17 mouse cellular contexts compared by ENCODE assay signal in genomic region chr4:57892001-57892586, GRCm38 (mm10). TPM values are rescaled to one million over a fixed set of nuclear protein-coding genes. Genes with fewer than 3 reads are reported as not detected.
DNase-seq lines count a peak whose midpoint lies in the region; ATAC-seq and TF ChIP-seq lines count a peak whose summit lies in the region.
"Had no signal": no experiment of that assay in that cellular context is flagged by ENCODE, and none has a peak within 500 bp of the region (broad histone marks: within the 10 kb centered on the region; RNA-seq: fewer than 3 reads in every experiment).

No protein-coding gene starts in this region.

- H3K27ac ChIP-seq in hindbrain, embryonic 13.5 days, result peak overlapping the region; percentile 48; the same call in 1 of the 2 replicates
- peak overlapping the region; percentile 56 for H3K27ac ChIP-seq in midbrain, embryonic 13.5 days
- H3K27ac ChIP-seq: liver, embryonic 12.5 days had no signal

- peak; percentile 70; the same call in 1 of the 2 replicates for ATAC-seq in hindbrain, embryonic 13.5 days (ENCODE audit: low FRiP score)
- peak; percentile 86 for ATAC-seq in midbrain, embryonic 13.5 days
- ATAC-seq in megakaryocyte, adult 5-6 weeks (ENCODE audit: poor library complexity, severe bottlenecking), result no peak
- ATAC-seq: CD4-positive, CD25-positive, alpha-beta regulatory T cell, adult 4 months; inflammation-experienced regulatory T-cells, adult 6 months; liver, embryonic 12.5 days had no signal

- 0 out of 2 replicates have a peak, but pooled peaks cover 3% of the 10 kb centered on the region for H3K36me3 ChIP-seq in hindbrain, embryonic 13.5 days
- H3K36me3 ChIP-seq in midbrain, embryonic 13.5 days, result no peaks in the 10 kb centered on the region
- H3K36me3 ChIP-seq: liver, embryonic 12.5 days had no signal

- no peaks in the 10 kb centered on the region for H3K27me3 ChIP-seq in hindbrain, embryonic 13.5 days
- no peaks in the 10 kb centered on the region for H3K27me3 ChIP-seq in midbrain, embryonic 13.5 days
- H3K27me3 ChIP-seq: liver, embryonic 12.5 days had no signal

- H3K9me3 ChIP-seq in hindbrain, embryonic 13.5 days, result no peaks in the 10 kb centered on the region
- H3K9me3 ChIP-seq in midbrain, embryonic 13.5 days, result no peaks in the 10 kb centered on the region
- H3K9me3 ChIP-seq: liver, embryonic 12.5 days had no signal

- no peak for TF ChIP-seq CTCF in brain, embryonic 14.5 days (IDR thresholded peaks at IDR 0.05; ENCODE audit: borderline replicate concordance, extremely low read depth, insufficient read depth, insufficient read length)

- DNase-seq in brain, adult 2 months (ENCODE audit: low read depth, low spot score), result peak; percentile 21
- DNase-seq in brain, embryonic 14.5 days (ENCODE audit: low read depth), result peak; percentile 73
- DNase-seq in layer of hippocampus, postnatal 36 days, result no peak
- DNase-seq in adrenal gland, postnatal 4 days (ENCODE audit: low spot score in 2 of 2), result no peak
- DNase-seq in kidney, postnatal 36 days, result no peak
- DNase-seq: adrenal gland, adult 8-10 months; heart, postnatal 10 days; thymus, postnatal 4 days had no signal

- 44% methylated on average over 10 of the region's 10 CpGs for WGBS in hindbrain, embryonic 13.5 days
- 47% methylated on average over 10 of the region's 10 CpGs for WGBS in midbrain, embryonic 13.5 days

- H3K9ac ChIP-seq in hindbrain, embryonic 13.5 days, result no peak overlapping the region
- H3K9ac ChIP-seq in midbrain, embryonic 13.5 days (replicated peaks), result no peak overlapping the region
- H3K9ac ChIP-seq: liver, embryonic 12.5 days had no signal

- no peak overlapping the region for H3K4me2 ChIP-seq in hindbrain, embryonic 13.5 days
- H3K4me2 ChIP-seq in midbrain, embryonic 13.5 days (replicated peaks), result no peak overlapping the region
- H3K4me2 ChIP-seq: liver, embryonic 12.5 days had no signal

- peaks cover 25% of the 10 kb centered on the region for H3K4me1 ChIP-seq in hindbrain, embryonic 13.5 days (replicated peaks)
- H3K4me1 ChIP-seq in midbrain, embryonic 13.5 days (replicated peaks), result peaks cover 32% of the 10 kb centered on the region
- H3K4me1 ChIP-seq: liver, embryonic 12.5 days had no signal

- no peak for TF ChIP-seq POLR2A in brain, embryonic 14.5 days (IDR thresholded peaks at IDR 0.05; ENCODE audit: borderline replicate concordance, extremely low read depth, insufficient read depth, insufficient read length, poor library complexity, severe bottlenecking)

- H3K4me3 ChIP-seq in hindbrain, embryonic 13.5 days, result no peak overlapping the region
- H3K4me3 ChIP-seq in midbrain, embryonic 13.5 days (replicated peaks), result no peak overlapping the region
- H3K4me3 ChIP-seq: liver, embryonic 12.5 days had no signal

RNA-seq across cellular contexts. Expression of gene D630039A03Rik, which starts 24.0 kb away (rescaled TPM):
- 0.04 and 0.05 TPM in 2 replicates for polyA plus RNA-seq in brain, embryonic 14.5 days (2012; rRNA removed)
- polyA plus RNA-seq in hindbrain, embryonic 13.5 days (2015; fragmentation: Nextera tagmentation; extraction: Ambion mirVana), result 0.09 and 0.19 TPM in 2 replicates
- not detected in 2 replicates for polyA plus RNA-seq in midbrain, embryonic 13.5 days (2015; fragmentation: Nextera tagmentation; extraction: Ambion mirVana)
- under 1 TPM; 0.30 to 0.48 TPM for total RNA-seq in layer of hippocampus, postnatal 36 days (2021)
- 0.27 TPM in 1 of 2 replicates, not detected in the other for total RNA-seq in megakaryocyte, adult 5-6 weeks (2015)
- not detected in 2 replicates for total RNA-seq in megakaryocyte, adult 5-6 weeks (2017)
- 10 to 100 TPM; 10.1 to 10.2 TPM for total RNA-seq in adrenal gland, postnatal 4 days (2021)
- total RNA-seq: megakaryocyte progenitor cell, adult 5-6 weeks; MEL; neutrophil, adult 5-6 weeks had no signal

Comparison
In these comparisons a context has a peak if more than half of its experiments do, and no peak if none do; other contexts are left out.
1. DNase-seq: peak in brain, adult 2 months (single experiment) and brain, embryonic 14.5 days (single experiment); none in layer of hippocampus, postnatal 36 days (0 of 2), adrenal gland, postnatal 4 days (0 of 2) and kidney, postnatal 36 days (0 of 2).
2. RNA of gene D630039A03Rik, which starts 24.0 kb away (total RNA-seq): 10.1 to 10.2 TPM in adrenal gland, postnatal 4 days; 0.30 to 0.48 TPM in layer of hippocampus, postnatal 36 days and 0.27 TPM in megakaryocyte, adult 5-6 weeks; every median in the first group is over 4 times any median in the second.